Mouse (Mus musculus) thymus, postnatal 4 days (tissue): ENCODE measurements around the gene Cst3.

ENCODE experiments used
- DNase-seq: peaks from one replicate; pipeline ENCODE4 v3.0.0; 2021

The Cst3 gene

GRCm38 (mm10) chr2:148851116-148851906 is 24.2 kb downstream of the Cst3 start:
- DNase-seq = peak; percentile 57

- DNase-seq = no peak
Observed at GRCm38 (mm10) chr2:148839224-148839623, 36.3 kb downstream of the Cst3 start.

DNA sequence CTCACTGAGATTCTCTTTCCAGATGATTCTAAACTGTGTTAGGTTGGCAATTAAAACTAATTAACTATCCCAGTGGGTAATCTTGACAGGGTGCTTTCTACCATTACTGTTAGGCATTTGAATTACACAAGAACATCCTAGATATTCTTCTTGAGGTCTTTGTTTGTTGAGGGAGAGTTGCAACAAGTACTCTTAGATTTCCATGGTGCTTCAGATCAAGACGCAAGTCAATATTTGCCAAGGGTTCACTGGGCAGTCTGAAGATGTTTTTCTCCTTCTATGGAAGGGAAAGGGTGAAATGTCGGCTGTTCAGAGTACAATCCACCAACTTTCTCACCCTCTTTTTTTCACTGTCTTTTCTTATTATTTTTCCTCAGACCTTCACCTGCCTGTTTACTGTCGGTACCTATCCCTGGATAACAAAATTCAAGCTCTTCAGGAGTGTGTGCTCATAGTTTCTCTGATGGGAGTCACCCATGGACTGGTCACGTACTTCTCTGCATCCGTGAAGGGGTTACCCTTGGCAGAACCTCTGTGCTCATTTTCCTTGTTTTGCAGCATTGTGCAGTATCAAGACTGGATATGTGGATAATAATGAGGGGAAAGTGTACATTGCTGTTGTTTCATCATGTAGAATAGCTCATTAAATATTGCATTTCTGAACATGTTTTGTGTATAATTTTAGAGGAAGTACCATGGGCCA is 37.3 kb downstream of the Cst3 start:
- DNase-seq = no peak

DNA sequence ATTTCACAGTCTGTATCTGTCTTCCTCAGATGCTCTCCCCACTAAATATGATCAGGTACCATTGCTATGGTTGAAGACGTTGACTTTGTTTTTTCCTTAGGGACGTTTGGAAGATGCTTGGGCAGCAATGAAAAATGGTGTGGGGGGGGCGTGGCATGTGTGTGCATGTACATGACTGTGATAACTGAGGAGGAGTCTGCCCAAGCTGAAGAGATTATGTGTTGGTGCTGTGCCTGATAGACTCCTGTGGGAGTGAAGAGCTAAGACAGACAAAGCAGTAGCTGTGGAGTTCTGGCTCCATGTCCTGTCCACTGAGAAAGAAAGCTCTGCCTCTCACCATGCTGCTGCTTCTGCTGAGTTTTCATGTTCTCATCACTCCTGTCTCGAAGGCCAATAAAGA is 40.6 kb downstream of the Cst3 start, which contains the start of gene Cst9:
Gene Cst9, plus strand, starts transcription at position 236 of the 400 bp plus-strand sequence.
- no peak for DNase-seq

DNA sequence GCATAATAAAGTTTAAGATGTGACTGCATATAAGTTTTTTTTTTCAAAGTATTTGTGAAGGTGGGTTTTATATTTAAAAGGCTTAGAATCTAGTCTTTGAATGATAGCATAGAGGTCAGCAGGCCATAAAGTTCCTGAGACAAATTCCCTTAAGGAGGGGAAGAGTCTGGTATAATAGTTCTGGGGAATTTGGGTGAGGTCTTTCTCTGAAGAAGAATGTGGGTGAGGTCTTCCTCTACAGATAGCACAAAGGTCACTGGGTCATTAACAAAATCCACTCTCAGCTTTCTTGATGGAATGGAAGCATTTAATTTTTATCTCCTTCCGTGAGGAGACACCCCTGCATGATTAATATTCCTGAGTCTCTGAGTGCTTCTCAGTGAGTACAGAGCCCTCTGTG is 49.5 kb downstream of the Cst3 start:
- no peak for DNase-seq
